Mouse (Mus musculus) ES-E14 (cell line): ENCODE measurements at regions not wholly inside any gene's neighbourhood (a gene's known extent, or its start where the extent isn't known, plus 50 kb on each side); places are given as distances from the start of the nearest gene placed in this dataset.

Experiments
- DNase-seq: peaks from one replicate; pipeline ENCODE4 v3.0.0-alpha.2; 2013; ENCODE audit warnings: low read depth, low spot score
- H3K27ac ChIP-seq: 2 replicates; pipeline ENCODE4 v1.5.1; 2012; ENCODE audit warnings: low read depth, mild to moderate bottlenecking, low read length, moderate library complexity, mixed read lengths; ENCODE audit not compliant: poor library complexity, insufficient read depth, severe bottlenecking
- H3K36me3 ChIP-seq: 2 replicates; pipeline ENCODE4 v1.6.1; 2012; ENCODE audit warnings: mild to moderate bottlenecking, low read length, moderate library complexity, mixed read lengths; ENCODE audit not compliant: control insufficient read depth, poor library complexity, insufficient read depth, severe bottlenecking
- H3K4me1 ChIP-seq, 2 experiments: fragments of 150-350 bp in 1 of 2; sonication (generic) in 1 of 2; 2 replicates each; pipeline ENCODE4 v1.6.1; 2012; ENCODE audit warnings: low read length in 2 of 2, mild to moderate bottlenecking in 1 of 2, mixed read lengths in 1 of 2; ENCODE audit not compliant: control insufficient read depth in 2 of 2, insufficient read depth in 2 of 2, poor library complexity in 1 of 2
- H3K4me3 ChIP-seq, 2 experiments: fragments of 150-350 bp in 1 of 2; sonication (generic) in 1 of 2; 2 replicates each; pipeline ENCODE4 v1.5.1; 2012; ENCODE audit warnings: low read length in 2 of 2, low read depth in 1 of 2, mild to moderate bottlenecking in 1 of 2, mixed read lengths in 1 of 2; ENCODE audit not compliant: insufficient read depth in 1 of 2, poor library complexity in 1 of 2, severe bottlenecking in 1 of 2
- H3K9ac ChIP-seq: 2 replicates; pipeline ENCODE4 v1.6.1; 2012; ENCODE audit warnings: low read depth, mild to moderate bottlenecking, low read length, mixed read lengths; ENCODE audit not compliant: poor library complexity, insufficient read depth, severe bottlenecking
- H3K9me3 ChIP-seq: fragments of 150-350 bp; sonication (generic); 2 replicates; pipeline ENCODE4 v1.6.1; 2012; ENCODE audit warnings: low read depth, mild to moderate bottlenecking, low read length; ENCODE audit not compliant: control insufficient read depth, insufficient read depth
- CHD2 ChIP-seq: IDR thresholded peaks from 2 replicates; pipeline ENCODE4 v1.6.1; 2014; ENCODE audit warnings: mild to moderate bottlenecking, low read depth, low read length, inconsistent platforms
- HCFC1 ChIP-seq: IDR thresholded peaks from 2 replicates; pipeline ENCODE4 v1.6.1; 2012; ENCODE audit warnings: low read length, inconsistent platforms, borderline replicate concordance; ENCODE audit not compliant: insufficient read depth
- MAFK ChIP-seq: IDR thresholded peaks from 2 replicates; pipeline ENCODE4 v1.6.1; 2014; ENCODE audit warnings: mild to moderate bottlenecking, low read depth, low read length, inconsistent platforms; ENCODE audit not compliant: insufficient read depth
- ZC3H11A ChIP-seq: IDR thresholded peaks from 2 replicates; pipeline ENCODE4 v1.6.1; 2012; ENCODE audit warnings: low read depth, mild to moderate bottlenecking, inconsistent platforms, low read length, borderline replicate concordance
- ZNF384 ChIP-seq: IDR thresholded peaks from 2 replicates; pipeline ENCODE4 v1.6.1; 2012; ENCODE audit warnings: low read depth, low read length, inconsistent platforms
- in situ Hi-C, 2 experiments: fragments of 600-800 bp; cut with MboI; formaldehyde crosslinking; loops; one replicate each; pipeline ENCODE4 v1.15.1; 2025; ENCODE audit warnings: low sequenced_read_pairs in 2 of 2, inconsistent platforms in 1 of 2; ENCODE audit not compliant: unreplicated experiment in 2 of 2

DNA sequence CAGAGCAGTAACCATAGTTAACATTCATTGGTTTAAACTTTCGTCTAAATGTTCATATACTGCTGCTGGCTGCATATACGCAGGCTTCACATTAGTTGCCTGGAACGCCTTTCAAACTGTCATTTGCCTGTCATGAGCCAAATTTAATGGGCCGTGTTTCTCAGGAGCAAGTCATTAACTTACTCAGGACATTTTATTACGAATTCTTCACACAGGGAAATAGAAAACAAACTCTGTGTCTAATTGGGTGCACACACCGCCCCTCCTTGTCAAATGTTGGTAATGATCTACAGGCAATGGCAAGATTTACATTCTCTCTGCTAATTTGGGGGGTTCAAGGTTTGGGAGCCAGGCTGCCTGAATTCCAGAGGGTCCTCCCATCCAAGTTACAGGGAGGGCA lies 364.4 kb downstream of the Agtpbp1 start:
- Histone ChIP-seq H3K9ac (no peak overlapping the region), H3K4me1 (no peaks in the 10 kb centered on the region), H3K27ac (no peak overlapping the region), H3K9me3 (no peaks in the 10 kb centered on the region), H3K36me3 (no peaks in the 10 kb centered on the region), H3K4me3 (no peak overlapping the region)
- in situ Hi-C loops: no loop called here
- no peak for TF ChIP-seq HCFC1
- TF ChIP-seq CHD2: no peak
- no peak for TF ChIP-seq MAFK
- TF ChIP-seq ZC3H11A: no peak
- no peak for TF ChIP-seq ZNF384
- DNase-seq: no peak

DNA sequence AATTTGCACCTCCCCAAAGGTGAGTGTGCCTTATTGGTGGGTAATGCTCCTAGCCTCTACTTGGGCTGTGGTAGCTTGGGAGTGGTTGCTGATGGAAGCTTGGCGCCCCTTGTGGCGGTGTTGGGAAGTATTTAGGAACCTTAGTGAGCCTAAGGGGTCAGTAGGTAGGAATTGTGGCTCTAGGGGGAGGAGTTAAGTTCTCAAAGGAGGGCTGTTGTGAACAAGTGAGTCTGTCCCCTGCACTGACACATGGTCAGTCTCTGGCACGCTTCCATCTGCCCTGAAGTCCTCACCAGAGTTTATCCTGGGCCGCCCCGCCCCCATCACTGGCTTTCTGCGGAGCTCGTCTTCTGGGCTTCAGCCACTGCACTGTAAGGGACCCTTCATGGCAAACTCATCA lies 364.9 kb downstream of the Agtpbp1 start:
- in situ Hi-C loops: no loop called here
- Histone ChIP-seq H3K4me1 (no peaks in the 10 kb centered on the region), H3K36me3 (no peaks in the 10 kb centered on the region), H3K4me3 (no peak overlapping the region), H3K9me3 (no peaks in the 10 kb centered on the region), H3K27ac (no peak overlapping the region), H3K9ac (no peak overlapping the region)
- peak; percentile 74 for DNase-seq
- TF ChIP-seq ZNF384: no peak
- no peak for TF ChIP-seq HCFC1
- TF ChIP-seq MAFK: 0 out of 2 replicates have a peak, but pooled peaks have one; percentile 7
- peak; percentile 62; the same call in 1 of the 2 replicates for TF ChIP-seq ZC3H11A

DNA sequence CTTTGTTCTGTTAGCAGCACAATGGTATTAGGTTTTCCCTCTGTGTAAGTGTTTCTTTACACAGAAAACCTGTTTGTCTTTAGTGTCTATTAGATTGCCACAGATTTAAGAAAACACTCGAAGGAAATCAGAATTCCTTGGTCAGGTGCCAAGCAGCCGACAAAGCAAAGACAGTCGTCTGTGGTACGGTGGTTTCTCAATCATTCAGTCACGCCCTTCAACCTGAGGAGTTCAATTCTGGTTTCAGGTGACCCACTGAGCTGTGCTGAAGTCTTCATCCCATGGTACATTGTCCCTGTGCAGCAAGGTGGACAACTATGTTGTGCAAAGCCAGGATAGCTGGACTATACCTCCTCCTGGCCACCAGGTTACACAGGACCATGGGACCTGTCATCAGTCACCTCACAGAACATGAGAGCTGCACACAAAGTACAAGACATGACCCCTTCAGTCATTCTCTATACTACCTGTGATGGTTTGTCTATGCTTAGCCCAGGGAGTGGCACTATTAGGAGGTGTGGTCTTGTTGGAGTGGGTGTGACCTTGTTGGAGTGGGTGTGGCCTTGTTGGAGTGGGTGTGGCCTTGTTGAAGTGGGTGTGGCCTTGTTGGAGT lies 368.2 kb downstream of the Agtpbp1 start:
- H3K4me3 ChIP-seq: no peak overlapping the region
- no peak overlapping the region for H3K9ac ChIP-seq
- no peak for TF ChIP-seq ZC3H11A
- TF ChIP-seq HCFC1: no peak
- no peak for TF ChIP-seq MAFK
- H3K4me1 ChIP-seq: no peaks in the 10 kb centered on the region
- no peaks in the 10 kb centered on the region for H3K9me3 ChIP-seq
- DNase-seq: no peak
- in situ Hi-C loops: no loop called here
- no peaks in the 10 kb centered on the region for H3K36me3 ChIP-seq
- no peak overlapping the region for H3K27ac ChIP-seq

- Histone ChIP-seq H3K36me3 (no peaks in the 10 kb centered on the region), H3K4me1 (no peaks in the 10 kb centered on the region), H3K27ac (no peak overlapping the region), H3K4me3 (no peak overlapping the region), H3K9ac (no peak overlapping the region), H3K9me3 (no peaks in the 10 kb centered on the region)
- TF ChIP-seq ZC3H11A (no peak), CHD2 (no peak), ZNF384 (no peak), MAFK (no peak), HCFC1 (no peak)
- DNase-seq: no peak
- in situ Hi-C loops: no loop called here
Observed at GRCm38 (mm10) chr13:59212296-59212701, 372.7 kb downstream of the Agtpbp1 start.

GRCm38 (mm10) chr13:59210828-59211227 lies 374.2 kb downstream of the Agtpbp1 start:
- Histone ChIP-seq H3K9me3 (no peaks in the 10 kb centered on the region), H3K36me3 (no peaks in the 10 kb centered on the region), H3K4me3 (no peak overlapping the region), H3K27ac (no peak overlapping the region), H3K9ac (no peak overlapping the region), H3K4me1 (no peaks in the 10 kb centered on the region)
- TF ChIP-seq ZNF384: no peak
- TF ChIP-seq ZC3H11A: no peak
- TF ChIP-seq MAFK: no peak
- TF ChIP-seq HCFC1: no peak
- TF ChIP-seq CHD2: no peak
- in situ Hi-C loops: no loop called here
- DNase-seq: peak; percentile 17
